Mouse (Mus musculus): ENCODE results near the gene S100a14. TPM values are rescaled to one million over a fixed set of nuclear protein-coding genes. Genes with fewer than 3 reads are reported as not detected.

The S100a14 gene
- polyA plus RNA-seq, 1 experiment = 1.3 TPM

GRCm38 (mm10) chr3:90512276-90512675, 14.4 kb upstream of the S100a14 start:
- TF ChIP-seq POLR2A (IDR thresholded peaks at IDR 0.05; ENCODE audit: low read depth, low read length) = no peak
- no peak for TF ChIP-seq CTCF (IDR thresholded peaks at IDR 0.05; ENCODE audit: extremely low read depth, insufficient read length, insufficient replicate concordance, low read depth, low read length)
- H3K4me1 ChIP-seq (ENCODE audit: control insufficient read depth, insufficient read depth, insufficient read length, low read length) = peaks cover 8% of the 10 kb centered on the region; the same call in 1 of the 2 replicates

GRCm38 (mm10) chr3:90512948-90513642, 13.6 kb upstream of the S100a14 start:
- Histone ChIP-seq H3K4me1 (ENCODE audit: control insufficient read depth, insufficient read depth, insufficient read length, low read length) (peaks cover 8% of the 10 kb centered on the region; the same call in 1 of the 2 replicates), H3K36me3 (ENCODE audit: control insufficient read depth, insufficient read depth, low read length) (peaks cover 2% of the 10 kb centered on the region; the same call in 1 of the 2 replicates), H3K27me3 (ENCODE audit: control insufficient read depth, insufficient read depth, low read length) (no peaks in the 10 kb centered on the region), H3K27ac (ENCODE audit: insufficient read depth, low read depth, low read length) (no peak overlapping the region), H3K4me3 (ENCODE audit: low read depth, low read length) (no peak overlapping the region)
- TF ChIP-seq CTCF (IDR thresholded peaks at IDR 0.05; ENCODE audit: extremely low read depth, insufficient read length, insufficient replicate concordance, low read depth, low read length) (no peak), POLR2A (IDR thresholded peaks at IDR 0.05; ENCODE audit: low read depth, low read length) (no peak)
- 89% methylated on average over 9 of the region's 9 CpGs for WGBS

More at GRCm38 (mm10) chr3:90512276-90512675, 14.4 kb upstream of the S100a14 start:
- 91% methylated on average over 5 of the region's 5 CpGs for WGBS
- Histone ChIP-seq H3K36me3 (ENCODE audit: control insufficient read depth, insufficient read depth, low read length) (peaks cover 4% of the 10 kb centered on the region), H3K27ac (ENCODE audit: insufficient read depth, low read depth, low read length) (no peak overlapping the region), H3K27me3 (ENCODE audit: control insufficient read depth, insufficient read depth, low read length) (no peaks in the 10 kb centered on the region), H3K4me3 (ENCODE audit: low read depth, low read length) (no peak overlapping the region)

- 2% methylated on average over 25 of the region's 25 CpGs for WGBS
- H3K4me3 ChIP-seq (ENCODE audit: low read depth, low read length) = peak within 1 kb of the TSS; percentile 62
- TF ChIP-seq CTCF (IDR thresholded peaks at IDR 0.05; ENCODE audit: extremely low read depth, insufficient read length, insufficient replicate concordance, low read depth, low read length) = peak; percentile 23; the same call in 1 of the 2 replicates
- TF ChIP-seq POLR2A (IDR thresholded peaks at IDR 0.05; ENCODE audit: low read depth, low read length) = no peak; the same call in 1 of the 2 replicates
- no peaks in the 10 kb centered on the region for H3K27me3 ChIP-seq (ENCODE audit: control insufficient read depth, insufficient read depth, low read length)
- H3K4me1 ChIP-seq (ENCODE audit: control insufficient read depth, insufficient read depth, insufficient read length, low read length) = peaks cover 8% of the 10 kb centered on the region; the same call in 1 of the 2 replicates
- H3K27ac ChIP-seq (ENCODE audit: insufficient read depth, low read depth, low read length) = peak within 1 kb of the TSS; percentile 48
- peaks cover 2% of the 10 kb centered on the region; the same call in 1 of the 2 replicates for H3K36me3 ChIP-seq (ENCODE audit: control insufficient read depth, insufficient read depth, low read length)
These were observed 12.7 kb upstream of the S100a14 start, which contains the start of the genes S100a1 and S100a13 for GRCm38 (mm10) chr3:90513796-90514590. TSS of gene S100a1 (minus strand) at chr3:90514392. TSS of gene S100a13 (plus strand) at chr3:90514435.

- TF ChIP-seq POLR2A (IDR thresholded peaks at IDR 0.05; ENCODE audit: low read depth, low read length) = peak; percentile 37; the same call in 1 of the 2 replicates
- TF ChIP-seq CTCF (IDR thresholded peaks at IDR 0.05; ENCODE audit: extremely low read depth, insufficient read length, insufficient replicate concordance, low read depth, low read length) = no peak
- 0% methylated on average over 10 of the region's 10 CpGs for WGBS
- no peaks in the 10 kb centered on the region for H3K27me3 ChIP-seq (ENCODE audit: control insufficient read depth, insufficient read depth, low read length)
- peaks cover 2% of the 10 kb centered on the region; the same call in 1 of the 2 replicates for H3K36me3 ChIP-seq (ENCODE audit: control insufficient read depth, insufficient read depth, low read length)
- H3K4me3 ChIP-seq (ENCODE audit: low read depth, low read length) = peak overlapping the region; percentile 62
- peaks cover 8% of the 10 kb centered on the region; the same call in 1 of the 2 replicates for H3K4me1 ChIP-seq (ENCODE audit: control insufficient read depth, insufficient read depth, insufficient read length, low read length)
- H3K27ac ChIP-seq (ENCODE audit: insufficient read depth, low read depth, low read length) = peak overlapping the region; percentile 48
These were observed 12.0 kb upstream of the S100a14 start for GRCm38 (mm10) chr3:90514691-90515090.

GRCm38 (mm10) chr3:90515242-90515641, 11.4 kb upstream of the S100a14 start:
- Histone ChIP-seq H3K27ac (ENCODE audit: insufficient read depth, low read depth, low read length) (peak overlapping the region; percentile 48), H3K36me3 (ENCODE audit: control insufficient read depth, insufficient read depth, low read length) (peaks cover 2% of the 10 kb centered on the region; the same call in 1 of the 2 replicates), H3K27me3 (ENCODE audit: control insufficient read depth, insufficient read depth, low read length) (no peaks in the 10 kb centered on the region), H3K4me1 (ENCODE audit: control insufficient read depth, insufficient read depth, insufficient read length, low read length) (peaks cover 8% of the 10 kb centered on the region; the same call in 1 of the 2 replicates), H3K4me3 (ENCODE audit: low read depth, low read length) (peak overlapping the region; percentile 62)
- WGBS = 21% methylated on average over 1 of the region's 1 CpGs
- TF ChIP-seq POLR2A (IDR thresholded peaks at IDR 0.05; ENCODE audit: low read depth, low read length) (no peak), CTCF (IDR thresholded peaks at IDR 0.05; ENCODE audit: extremely low read depth, insufficient read length, insufficient replicate concordance, low read depth, low read length) (no peak)

GRCm38 (mm10) chr3:90515789-90516188, 10.9 kb upstream of the S100a14 start:
- WGBS = 93% methylated on average over 4 of the region's 4 CpGs
- H3K27ac ChIP-seq (ENCODE audit: insufficient read depth, low read depth, low read length) = no peak overlapping the region

More at GRCm38 (mm10) chr3:90515789-90516188, 10.9 kb upstream of the S100a14 start:
- TF ChIP-seq CTCF (IDR thresholded peaks at IDR 0.05; ENCODE audit: extremely low read depth, insufficient read length, insufficient replicate concordance, low read depth, low read length) (no peak), POLR2A (IDR thresholded peaks at IDR 0.05; ENCODE audit: low read depth, low read length) (no peak)
- Histone ChIP-seq H3K4me3 (ENCODE audit: low read depth, low read length) (no peak overlapping the region), H3K36me3 (ENCODE audit: control insufficient read depth, insufficient read depth, low read length) (peaks cover 2% of the 10 kb centered on the region; the same call in 1 of the 2 replicates), H3K27me3 (ENCODE audit: control insufficient read depth, insufficient read depth, low read length) (no peaks in the 10 kb centered on the region), H3K4me1 (ENCODE audit: control insufficient read depth, insufficient read depth, insufficient read length, low read length) (peaks cover 8% of the 10 kb centered on the region; the same call in 1 of the 2 replicates)
